Mouse (Mus musculus): Measurements from ENCODE around the gene Smndc1. TPM values are rescaled to one million over a fixed set of nuclear protein-coding genes. Genes with fewer than 3 reads are reported as not detected.

Gene Smndc1
- polyA plus RNA-seq, 1 experiment from 2014 or later: 14.9 TPM

DNA sequence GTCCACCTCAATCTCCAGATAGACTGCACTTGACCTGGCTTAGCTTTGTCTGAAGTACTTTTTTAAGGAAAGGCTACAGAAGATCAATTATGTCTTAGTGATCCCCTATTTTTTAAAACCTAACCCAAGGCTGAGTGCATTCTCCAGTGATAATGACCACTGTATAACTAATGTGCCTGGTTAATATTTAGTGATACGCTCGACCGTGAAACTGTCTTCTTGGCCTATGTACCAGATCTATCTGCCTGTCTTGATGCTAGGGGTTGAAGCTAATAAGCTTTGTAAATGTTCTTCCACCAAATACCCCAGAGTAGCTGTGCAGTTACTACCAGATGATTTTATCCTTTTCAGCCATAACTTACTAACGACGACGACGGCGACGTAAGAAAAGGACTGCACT lies 14.6 kb downstream of the Smndc1 start:
- no peak overlapping the region for H3K9ac ChIP-seq (ENCODE audit: low read depth, low read length)
- WGBS (ENCODE audit: insufficient replicate concordance): 91% methylated on average over 9 of the region's 9 CpGs
- H3K4me2 ChIP-seq (ENCODE audit: low read depth, low read length): no peak overlapping the region
- no peak overlapping the region for H3K4me3 ChIP-seq (ENCODE audit: low read depth, low read length)
- ATAC-seq (ENCODE audit: low read depth): no peak
- no peaks in the 10 kb centered on the region for H3K27me3 ChIP-seq (ENCODE audit: control insufficient read depth, insufficient read depth, low read depth, low read length)
- H3K36me3 ChIP-seq (ENCODE audit: control insufficient read depth, insufficient read depth): peaks cover 39% of the 10 kb centered on the region
- H3K9me3 ChIP-seq (replicated peaks; ENCODE audit: control insufficient read depth, low read length): no peaks in the 10 kb centered on the region
- H3K4me1 ChIP-seq (ENCODE audit: control insufficient read depth, low read depth, low read length): no peaks in the 10 kb centered on the region
- H3K27ac ChIP-seq (ENCODE audit: low read length): no peak overlapping the region

GRCm38 (mm10) chr19:53375299-53375698 lies 15.1 kb downstream of the Smndc1 start:
- no peak overlapping the region for H3K4me2 ChIP-seq (ENCODE audit: low read depth, low read length)
- H3K27me3 ChIP-seq (ENCODE audit: control insufficient read depth, insufficient read depth, low read depth, low read length): no peaks in the 10 kb centered on the region
- ATAC-seq (ENCODE audit: low read depth): no peak
- no peak overlapping the region for H3K4me3 ChIP-seq (ENCODE audit: low read depth, low read length)
- WGBS (ENCODE audit: insufficient replicate concordance): 89% methylated on average over 6 of the region's 6 CpGs
- no peaks in the 10 kb centered on the region for H3K4me1 ChIP-seq (ENCODE audit: control insufficient read depth, low read depth, low read length)
- no peaks in the 10 kb centered on the region for H3K9me3 ChIP-seq (replicated peaks; ENCODE audit: control insufficient read depth, low read length)
- no peak overlapping the region for H3K9ac ChIP-seq (ENCODE audit: low read depth, low read length)
- H3K36me3 ChIP-seq (ENCODE audit: control insufficient read depth, insufficient read depth): peaks cover 34% of the 10 kb centered on the region
- no peak overlapping the region for H3K27ac ChIP-seq (ENCODE audit: low read length)

- ATAC-seq (ENCODE audit: low read depth): no peak
- no peaks in the 10 kb centered on the region for H3K9me3 ChIP-seq (replicated peaks; ENCODE audit: control insufficient read depth, low read length)
- no peaks in the 10 kb centered on the region for H3K27me3 ChIP-seq (ENCODE audit: control insufficient read depth, insufficient read depth, low read depth, low read length)
Measured at GRCm38 (mm10) chr19:53373570-53373969, 16.8 kb downstream of the Smndc1 start.

DNA sequence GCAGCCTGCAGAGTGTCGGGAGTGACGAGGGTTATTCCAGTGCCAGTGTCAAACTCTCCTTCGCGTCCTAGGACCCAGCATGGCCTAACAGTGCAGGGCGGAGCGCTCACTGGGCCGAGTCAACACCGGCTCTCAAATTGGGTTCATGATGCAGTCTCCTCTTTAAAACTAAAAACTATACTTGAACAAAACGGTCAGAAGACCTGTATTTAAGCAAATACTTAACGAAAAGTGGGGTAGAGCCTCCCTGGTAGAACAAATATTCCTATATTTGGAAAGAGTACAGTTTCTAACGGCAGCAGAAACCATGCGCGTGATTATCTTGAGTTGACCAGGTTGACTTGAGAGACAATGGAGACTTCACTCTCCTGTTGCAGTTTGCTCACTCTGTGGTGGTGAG lies 18.7 kb downstream of the Smndc1 start, which contains the start of gene Gm10197:
Gm10197 (minus strand) TSS at position 101 of the 400 bp plus-strand sequence.
- Histone ChIP-seq H3K27ac (ENCODE audit: low read length) (no peak within 1 kb of the TSS), H3K36me3 (ENCODE audit: control insufficient read depth, insufficient read depth) (peaks cover 30% of the 10 kb centered on the region), H3K27me3 (ENCODE audit: control insufficient read depth, insufficient read depth, low read depth, low read length) (no peaks in the 10 kb centered on the region), H3K9ac (ENCODE audit: low read depth, low read length) (no peak within 1 kb of the TSS), H3K4me3 (ENCODE audit: low read depth, low read length) (no peak within 1 kb of the TSS), H3K9me3 (replicated peaks; ENCODE audit: control insufficient read depth, low read length) (no peaks in the 10 kb centered on the region), H3K4me1 (ENCODE audit: control insufficient read depth, low read depth, low read length) (peaks cover 6% of the 10 kb centered on the region), H3K4me2 (ENCODE audit: low read depth, low read length) (no peak within 1 kb of the TSS)
- 91% methylated on average over 13 of the region's 13 CpGs for WGBS (ENCODE audit: insufficient replicate concordance)
- ATAC-seq (ENCODE audit: low read depth): no peak

More at GRCm38 (mm10) chr19:53373570-53373969, 16.8 kb downstream of the Smndc1 start:
- no peak overlapping the region for H3K4me2 ChIP-seq (ENCODE audit: low read depth, low read length)
- peaks cover 30% of the 10 kb centered on the region for H3K36me3 ChIP-seq (ENCODE audit: control insufficient read depth, insufficient read depth)
- no peak overlapping the region for H3K9ac ChIP-seq (ENCODE audit: low read depth, low read length)
- 80% methylated on average over 2 of the region's 2 CpGs for WGBS (ENCODE audit: insufficient replicate concordance)
- H3K27ac ChIP-seq (ENCODE audit: low read length): no peak overlapping the region
- peaks cover 6% of the 10 kb centered on the region for H3K4me1 ChIP-seq (ENCODE audit: control insufficient read depth, low read depth, low read length)
- no peak overlapping the region for H3K4me3 ChIP-seq (ENCODE audit: low read depth, low read length)

GRCm38 (mm10) chr19:53370233-53370632 lies 20.1 kb downstream of the Smndc1 start:
- H3K4me1 ChIP-seq (ENCODE audit: control insufficient read depth, low read depth, low read length): peaks cover 6% of the 10 kb centered on the region
- H3K27me3 ChIP-seq (ENCODE audit: control insufficient read depth, insufficient read depth, low read depth, low read length): no peaks in the 10 kb centered on the region
- H3K9me3 ChIP-seq (replicated peaks; ENCODE audit: control insufficient read depth, low read length): no peaks in the 10 kb centered on the region
- H3K4me3 ChIP-seq (ENCODE audit: low read depth, low read length): no peak overlapping the region
- no peak for ATAC-seq (ENCODE audit: low read depth)
- H3K27ac ChIP-seq (ENCODE audit: low read length): no peak overlapping the region
- 79% methylated on average over 15 of the region's 15 CpGs for WGBS (ENCODE audit: insufficient replicate concordance)
- H3K9ac ChIP-seq (ENCODE audit: low read depth, low read length): no peak overlapping the region
- H3K4me2 ChIP-seq (ENCODE audit: low read depth, low read length): no peak overlapping the region
- peaks cover 24% of the 10 kb centered on the region for H3K36me3 ChIP-seq (ENCODE audit: control insufficient read depth, insufficient read depth)

DNA sequence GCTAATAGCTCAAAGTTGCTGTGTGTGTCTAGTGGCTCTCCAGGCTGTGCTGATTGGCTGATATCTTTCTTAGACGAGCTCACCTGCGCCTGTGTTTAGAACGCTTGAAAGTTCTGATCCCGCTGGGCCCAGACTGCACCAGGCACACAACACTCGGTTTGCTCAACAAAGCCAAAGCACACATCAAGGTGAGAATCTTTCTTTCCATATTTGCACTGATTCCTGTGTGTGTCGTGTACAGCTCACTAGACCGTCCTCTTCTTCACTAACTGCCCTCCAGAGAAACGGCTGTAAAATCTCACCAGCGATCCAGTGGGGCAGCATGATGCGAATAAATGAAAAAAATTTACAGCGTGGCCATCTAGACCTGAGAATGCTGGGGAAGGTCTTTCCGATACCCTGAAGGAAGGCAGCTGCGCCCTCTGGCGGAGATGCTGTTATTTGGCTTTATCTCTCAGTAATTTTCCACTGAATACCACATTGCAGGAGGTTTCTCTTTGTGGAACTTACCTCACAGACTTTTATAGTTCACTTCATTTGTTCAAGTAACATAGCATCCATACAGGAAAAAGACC lies 20.8 kb downstream of the Smndc1 start:
- Histone ChIP-seq H3K27ac (ENCODE audit: low read length) (no peak overlapping the region), H3K4me2 (ENCODE audit: low read depth, low read length) (peak overlapping the region; percentile 25), H3K36me3 (ENCODE audit: control insufficient read depth, insufficient read depth) (peaks cover 20% of the 10 kb centered on the region), H3K9me3 (replicated peaks; ENCODE audit: control insufficient read depth, low read length) (no peaks in the 10 kb centered on the region), H3K4me3 (ENCODE audit: low read depth, low read length) (no peak overlapping the region), H3K9ac (ENCODE audit: low read depth, low read length) (no peak overlapping the region), H3K27me3 (ENCODE audit: control insufficient read depth, insufficient read depth, low read depth, low read length) (no peaks in the 10 kb centered on the region), H3K4me1 (ENCODE audit: control insufficient read depth, low read depth, low read length) (peaks cover 6% of the 10 kb centered on the region)
- WGBS (ENCODE audit: insufficient replicate concordance): 37% methylated on average over 14 of the region's 14 CpGs
- ATAC-seq (ENCODE audit: low read depth): peak; percentile 27; the same call in 1 of the 2 replicates

DNA sequence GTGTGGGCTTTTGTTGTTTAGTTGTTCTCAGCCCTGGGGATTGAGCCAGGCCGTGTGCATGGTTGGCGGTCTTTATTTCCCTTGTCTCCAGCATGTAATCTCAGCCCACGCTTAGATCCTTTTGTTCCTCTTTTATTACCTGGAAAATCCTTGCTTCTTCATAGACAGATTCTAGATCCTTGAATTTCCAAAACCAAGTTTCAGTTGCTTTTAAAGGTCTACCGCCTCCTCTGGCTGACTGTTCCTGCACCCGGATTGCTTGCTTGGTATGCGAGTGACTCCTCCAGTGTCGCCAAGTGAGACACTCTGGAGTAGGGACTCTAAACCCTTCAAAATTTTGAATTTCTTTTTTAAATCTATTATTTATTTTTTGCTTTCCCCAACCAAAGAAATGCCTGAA lies 23.5 kb downstream of the Smndc1 start:
- 82% methylated on average over 7 of the region's 7 CpGs for WGBS (ENCODE audit: insufficient replicate concordance)
- H3K36me3 ChIP-seq (ENCODE audit: control insufficient read depth, insufficient read depth): peaks cover 9% of the 10 kb centered on the region
- no peak for ATAC-seq (ENCODE audit: low read depth)
- H3K4me2 ChIP-seq (ENCODE audit: low read depth, low read length): no peak overlapping the region
- H3K9ac ChIP-seq (ENCODE audit: low read depth, low read length): no peak overlapping the region
- H3K27ac ChIP-seq (ENCODE audit: low read length): no peak overlapping the region
- no peaks in the 10 kb centered on the region for H3K9me3 ChIP-seq (replicated peaks; ENCODE audit: control insufficient read depth, low read length)
- H3K4me3 ChIP-seq (ENCODE audit: low read depth, low read length): no peak overlapping the region
- H3K4me1 ChIP-seq (ENCODE audit: control insufficient read depth, low read depth, low read length): peaks cover 6% of the 10 kb centered on the region
- no peaks in the 10 kb centered on the region for H3K27me3 ChIP-seq (ENCODE audit: control insufficient read depth, insufficient read depth, low read depth, low read length)

- Histone ChIP-seq H3K4me1 (ENCODE audit: control insufficient read depth, low read depth, low read length) (peaks cover 6% of the 10 kb centered on the region), H3K9me3 (replicated peaks; ENCODE audit: control insufficient read depth, low read length) (no peaks in the 10 kb centered on the region), H3K4me3 (ENCODE audit: low read depth, low read length) (no peak overlapping the region), H3K27ac (ENCODE audit: low read length) (no peak overlapping the region), H3K9ac (ENCODE audit: low read depth, low read length) (no peak overlapping the region), H3K4me2 (ENCODE audit: low read depth, low read length) (no peak overlapping the region), H3K36me3 (ENCODE audit: control insufficient read depth, insufficient read depth) (peaks cover 3% of the 10 kb centered on the region; the same call in 1 of the 2 replicates), H3K27me3 (ENCODE audit: control insufficient read depth, insufficient read depth, low read depth, low read length) (no peaks in the 10 kb centered on the region)
- no peak for ATAC-seq (ENCODE audit: low read depth)
- WGBS (ENCODE audit: insufficient replicate concordance): 79% methylated on average over 11 of the region's 11 CpGs
Measured at GRCm38 (mm10) chr19:53366057-53366775, 24.2 kb downstream of the Smndc1 start.

GRCm38 (mm10) chr19:53364963-53365362 lies 25.4 kb downstream of the Smndc1 start:
- WGBS (ENCODE audit: insufficient replicate concordance): 41% methylated on average over 9 of the region's 9 CpGs
- Histone ChIP-seq H3K27me3 (ENCODE audit: control insufficient read depth, insufficient read depth, low read depth, low read length) (no peaks in the 10 kb centered on the region), H3K9me3 (replicated peaks; ENCODE audit: control insufficient read depth, low read length) (no peaks in the 10 kb centered on the region), H3K27ac (ENCODE audit: low read length) (no peak overlapping the region), H3K4me3 (ENCODE audit: low read depth, low read length) (no peak overlapping the region), H3K36me3 (ENCODE audit: control insufficient read depth, insufficient read depth) (no peaks in the 10 kb centered on the region), H3K4me1 (ENCODE audit: control insufficient read depth, low read depth, low read length) (peaks cover 13% of the 10 kb centered on the region), H3K9ac (ENCODE audit: low read depth, low read length) (no peak overlapping the region), H3K4me2 (ENCODE audit: low read depth, low read length) (peak overlapping the region; percentile 29)
- peak; percentile 57; the same call in 1 of the 2 replicates for ATAC-seq (ENCODE audit: low read depth)

Data from liver, embryonic 16.5 days (tissue).